In the genomic region with DNA sequence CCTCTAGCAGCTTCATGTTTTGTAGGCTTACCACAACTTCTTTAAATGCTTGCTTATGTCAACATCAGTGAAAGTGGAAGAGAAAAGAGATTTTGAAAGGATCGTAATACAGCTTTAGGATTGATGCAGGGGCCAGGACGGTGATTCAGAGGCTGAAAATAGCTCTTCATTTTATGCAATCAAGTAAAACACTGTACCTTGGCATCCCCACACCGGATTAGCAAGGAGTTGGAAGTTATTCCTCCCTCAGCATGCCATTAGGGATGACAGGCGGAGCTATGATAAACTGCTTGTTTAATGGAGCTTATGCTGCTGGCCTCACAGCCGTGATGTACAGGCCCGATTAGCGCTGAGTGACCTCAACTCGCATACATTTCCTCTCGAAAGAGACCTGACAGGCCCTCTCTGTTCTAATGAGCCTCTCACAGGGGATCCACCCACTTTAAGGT, we compare ENCODE assay signal across 9 mouse cellular contexts.
DNase-seq lines count a peak whose midpoint lies in the region; ATAC-seq and TF ChIP-seq lines count a peak whose summit lies in the region.
"Had no signal": no experiment of that assay in that cellular context is flagged by ENCODE, and none has a peak within 500 bp of the region (broad histone marks: within the 10 kb centered on the region; RNA-seq: fewer than 3 reads in every experiment).

No protein-coding gene starts in this region.

- no peak for TF ChIP-seq POLR2A in lung, adult 2 months (IDR thresholded peaks at IDR 0.05; ENCODE audit: borderline replicate concordance, extremely low read depth, low read depth, low read length)

- H3K4me3 ChIP-seq in lung, embryonic 14.5 days (ENCODE audit: low read depth, low read length): no peak overlapping the region
- H3K4me3 ChIP-seq in lung, adult 2 months (replicated peaks; ENCODE audit: extremely low read depth, low read depth, low read length): no peak overlapping the region
- H3K4me3 ChIP-seq in forebrain, embryonic 16.5 days (replicated peaks; ENCODE audit: low read length): no peak overlapping the region
- no peak overlapping the region for H3K4me3 ChIP-seq in intestine, embryonic 15.5 days (replicated peaks)
- H3K4me3 ChIP-seq in neural tube, embryonic 14.5 days (ENCODE audit: low read depth, low read length): no peak overlapping the region
- H3K4me3 ChIP-seq: megakaryocyte, embryonic 14.5 days had no signal

- H3K9ac ChIP-seq in lung, embryonic 14.5 days: no peak overlapping the region
- H3K9ac ChIP-seq in forebrain, embryonic 16.5 days (replicated peaks; ENCODE audit: low read depth, low read length): no peak overlapping the region
- H3K9ac ChIP-seq in intestine, embryonic 15.5 days: no peak overlapping the region
- no peak overlapping the region for H3K9ac ChIP-seq in neural tube, embryonic 14.5 days (replicated peaks; ENCODE audit: low read depth, low read length)

- H3K27me3 ChIP-seq in lung, embryonic 14.5 days (ENCODE audit: insufficient read depth, low read length): no peaks in the 10 kb centered on the region
- no peaks in the 10 kb centered on the region for H3K27me3 ChIP-seq in forebrain, embryonic 16.5 days (replicated peaks; ENCODE audit: control insufficient read depth, insufficient read depth, low read length)
- no peaks in the 10 kb centered on the region for H3K27me3 ChIP-seq in intestine, embryonic 15.5 days (replicated peaks)
- H3K27me3 ChIP-seq in neural tube, embryonic 14.5 days (ENCODE audit: control insufficient read depth, insufficient read depth, low read length): no peaks in the 10 kb centered on the region
- H3K27me3 ChIP-seq: megakaryocyte, embryonic 14.5 days had no signal

- H3K36me3 ChIP-seq in lung, embryonic 14.5 days (ENCODE audit: insufficient read depth): no peaks in the 10 kb centered on the region
- H3K36me3 ChIP-seq in forebrain, embryonic 16.5 days (ENCODE audit: control insufficient read depth, insufficient read depth): no peaks in the 10 kb centered on the region
- no peaks in the 10 kb centered on the region for H3K36me3 ChIP-seq in intestine, embryonic 15.5 days
- H3K36me3 ChIP-seq in neural tube, embryonic 14.5 days (ENCODE audit: control insufficient read depth, insufficient read depth, low read length): no peaks in the 10 kb centered on the region

- 18% methylated on average over 9 of the region's 9 CpGs for WGBS in lung, embryonic 14.5 days
- WGBS in lung, adult 2 months: 19% methylated on average over 9 of the region's 9 CpGs
- WGBS in forebrain, embryonic 16.5 days: 10% methylated on average over 9 of the region's 9 CpGs
- 23% methylated on average over 9 of the region's 9 CpGs for WGBS in intestine, embryonic 15.5 days
- WGBS in neural tube, embryonic 14.5 days: 23% methylated on average over 9 of the region's 9 CpGs

- peaks cover 13% of the 10 kb centered on the region; the same call in 1 of the 2 replicates for H3K4me1 ChIP-seq in lung, embryonic 14.5 days (ENCODE audit: insufficient read depth)
- peaks cover 22% of the 10 kb centered on the region for H3K4me1 ChIP-seq in lung, adult 2 months (ENCODE audit: control insufficient read depth, insufficient read depth, low read length)
- peaks cover 20% of the 10 kb centered on the region for H3K4me1 ChIP-seq in forebrain, embryonic 16.5 days (replicated peaks; ENCODE audit: control insufficient read depth, insufficient read depth, low read length)
- peaks cover 13% of the 10 kb centered on the region for H3K4me1 ChIP-seq in intestine, embryonic 15.5 days (replicated peaks)
- H3K4me1 ChIP-seq in neural tube, embryonic 14.5 days (ENCODE audit: control insufficient read depth, insufficient read depth, low read length): peaks cover 20% of the 10 kb centered on the region

- 0 out of 2 replicates have a peak overlapping the region, but pooled peaks have one; percentile 30 for H3K27ac ChIP-seq in lung, embryonic 14.5 days (ENCODE audit: low read depth)
- no peak overlapping the region for H3K27ac ChIP-seq in forebrain, embryonic 16.5 days (ENCODE audit: low read length)
- H3K27ac ChIP-seq in intestine, embryonic 15.5 days: peak overlapping the region; percentile 22; the same call in 1 of the 2 replicates
- H3K27ac ChIP-seq in neural tube, embryonic 14.5 days (ENCODE audit: low read depth, low read length): no peak overlapping the region

- peak; percentile 52; the same call in 1 of the 2 replicates for ATAC-seq in lung, embryonic 14.5 days (ENCODE audit: insufficient read depth)
- ATAC-seq in forebrain, embryonic 16.5 days: 0 out of 2 replicates have a peak, but pooled peaks have one; percentile 12
- peak; percentile 74 for ATAC-seq in intestine, embryonic 15.5 days
- peak; percentile 50; the same call in 1 of the 2 replicates for ATAC-seq in neural tube, embryonic 14.5 days (ENCODE audit: low read depth)

- H3K4me2 ChIP-seq in lung, embryonic 14.5 days: no peak overlapping the region
- H3K4me2 ChIP-seq in forebrain, embryonic 16.5 days (ENCODE audit: low read length): no peak overlapping the region
- 0 out of 2 replicates have a peak overlapping the region, but pooled peaks have one; percentile 9 for H3K4me2 ChIP-seq in intestine, embryonic 15.5 days (replicated peaks)
- no peak overlapping the region for H3K4me2 ChIP-seq in neural tube, embryonic 14.5 days (ENCODE audit: low read depth, low read length)

- no peak for TF ChIP-seq CTCF in lung, embryonic 14.5 days (IDR thresholded peaks at IDR 0.05; ENCODE audit: low read depth)
- TF ChIP-seq CTCF in lung, adult 2 months (IDR thresholded peaks at IDR 0.05; ENCODE audit: insufficient read depth, low read length): no peak

- peak; percentile 59 for DNase-seq in lung, embryonic 14.5 days
- DNase-seq in lung, adult 2 months: no peak
- DNase-seq in cerebellum, adult 18-20 months: peak; percentile 69 to 77
- DNase-seq in c-Kit-positive CD71-positive TER-119-positive erythroid progenitor cells, embryonic 14.5 days (ENCODE audit: low spot score): no peak
- DNase-seq in layer of hippocampus, postnatal 14 days (ENCODE audit: low spot score in 2 of 2): no peak

- no peaks in the 10 kb centered on the region for H3K9me3 ChIP-seq in lung, embryonic 14.5 days (ENCODE audit: low read depth, low read length)
- H3K9me3 ChIP-seq in forebrain, embryonic 16.5 days (ENCODE audit: control insufficient read depth, low read length): no peaks in the 10 kb centered on the region
- no peaks in the 10 kb centered on the region for H3K9me3 ChIP-seq in intestine, embryonic 15.5 days
- H3K9me3 ChIP-seq in neural tube, embryonic 14.5 days (ENCODE audit: control insufficient read depth, low read length): no peaks in the 10 kb centered on the region
- H3K9me3 ChIP-seq: megakaryocyte, embryonic 14.5 days had no signal

Comparison
In these comparisons a context has a peak if more than half of its experiments do, and no peak if none do; other contexts are left out.
1. DNase-seq: peak in lung, embryonic 14.5 days (single experiment) and cerebellum, adult 18-20 months (2 of 2); none in lung, adult 2 months (single experiment), c-Kit-positive CD71-positive TER-119-positive erythroid progenitor cells, embryonic 14.5 days (single experiment) and layer of hippocampus, postnatal 14 days (0 of 2).
2. ATAC-seq: peak in every context shown above with its lines; median percentile 74 in intestine, embryonic 15.5 days; 52 in lung, embryonic 14.5 days; 50 in neural tube, embryonic 14.5 days; 12 in forebrain, embryonic 16.5 days.
3. H3K27ac ChIP-seq: peak in lung, embryonic 14.5 days (single experiment) and intestine, embryonic 15.5 days (single experiment); none in forebrain, embryonic 16.5 days (single experiment) and neural tube, embryonic 14.5 days (single experiment).